Mouse (Mus musculus) bone marrow macrophage, adult 2 months (primary cell): ENCODE measurements around the gene Itgav. TPM values are rescaled to one million over a fixed set of nuclear protein-coding genes. Genes with fewer than 3 reads are reported as not detected.

ENCODE experiments used
- H3K27ac ChIP-seq: 2 replicates; pipeline ENCODE4 v1.5.1; 2012; ENCODE audit warnings: low read depth, low read length; ENCODE audit not compliant: insufficient read depth
- H3K4me1 ChIP-seq: 2 replicates; pipeline ENCODE4 v1.6.1; 2012; ENCODE audit warnings: low read length; ENCODE audit not compliant: control insufficient read depth, insufficient read depth
- H3K4me3 ChIP-seq: 2 replicates; pipeline ENCODE4 v1.5.1; 2012; ENCODE audit warnings: mild to moderate bottlenecking, low read length, moderate library complexity; ENCODE audit not compliant: insufficient read depth
- CTCF ChIP-seq: IDR thresholded peaks from 2 replicates; pipeline ENCODE4 v1.5.1; 2012; ENCODE audit warnings: low read depth, mild to moderate bottlenecking, low read length, moderate library complexity
- POLR2A ChIP-seq: IDR thresholded peaks from 2 replicates; pipeline ENCODE4 v1.6.1; 2012; ENCODE audit warnings: mild to moderate bottlenecking, low read depth, low read length, borderline replicate concordance
- polyA plus RNA-seq: library from polyadenylated mRNA; stranded (reverse); fragments of >200 nt; gene quantifications from 2 replicates; pipeline ENCODE4 v1.2.4, GENCODE M21; 2012; ENCODE audit not compliant: missing spikeins, insufficient read depth, insufficient read length

Itgav gene
- polyA plus RNA-seq, 1 experiment, result 93.4 TPM

GRCm38 (mm10) chr2:83761506-83761905 is 37.3 kb downstream of the Itgav start:
- H3K27ac ChIP-seq, result no peak overlapping the region
- H3K4me3 ChIP-seq, result no peak overlapping the region
- peaks cover 7% of the 10 kb centered on the region for H3K4me1 ChIP-seq
- no peak for TF ChIP-seq POLR2A
- no peak for TF ChIP-seq CTCF

DNA sequence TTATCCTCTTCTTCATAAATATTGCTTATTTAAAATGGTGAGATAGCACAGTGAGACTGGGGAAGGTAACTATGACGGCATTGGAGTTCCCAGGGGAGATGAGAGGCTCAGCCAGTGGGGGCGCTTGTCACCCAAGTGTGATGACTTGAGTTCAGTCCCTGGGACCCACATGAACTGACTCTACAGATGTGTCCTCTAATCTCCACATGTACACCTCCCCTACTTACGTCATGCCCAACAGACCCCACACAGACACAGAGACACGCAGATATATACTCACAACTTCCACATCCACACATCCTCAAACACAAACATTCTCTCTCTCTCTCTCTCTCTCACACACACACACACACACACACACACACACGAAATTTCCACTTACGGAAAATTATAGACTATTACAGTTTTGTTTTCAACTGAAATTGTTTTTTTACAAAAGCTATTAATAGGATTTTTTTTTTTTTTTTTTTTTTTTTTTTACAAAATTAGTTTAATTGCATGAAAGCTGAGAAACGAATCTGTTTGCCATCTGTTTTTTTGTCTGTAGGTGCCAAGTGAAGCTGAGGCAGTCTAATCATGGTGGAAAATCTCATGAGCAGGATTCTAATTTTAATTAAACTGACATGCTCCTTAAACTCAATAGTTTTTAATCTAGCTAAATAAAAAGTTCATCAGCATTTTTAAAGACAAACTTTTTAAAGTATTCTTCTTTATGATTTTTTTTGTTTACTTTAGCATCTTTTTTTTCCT is 38.1 kb downstream of the Itgav start:
- H3K4me1 ChIP-seq, result peaks cover 12% of the 10 kb centered on the region
- TF ChIP-seq CTCF (no peak), POLR2A (no peak)
- no peak overlapping the region for H3K27ac ChIP-seq
- no peak overlapping the region for H3K4me3 ChIP-seq

DNA sequence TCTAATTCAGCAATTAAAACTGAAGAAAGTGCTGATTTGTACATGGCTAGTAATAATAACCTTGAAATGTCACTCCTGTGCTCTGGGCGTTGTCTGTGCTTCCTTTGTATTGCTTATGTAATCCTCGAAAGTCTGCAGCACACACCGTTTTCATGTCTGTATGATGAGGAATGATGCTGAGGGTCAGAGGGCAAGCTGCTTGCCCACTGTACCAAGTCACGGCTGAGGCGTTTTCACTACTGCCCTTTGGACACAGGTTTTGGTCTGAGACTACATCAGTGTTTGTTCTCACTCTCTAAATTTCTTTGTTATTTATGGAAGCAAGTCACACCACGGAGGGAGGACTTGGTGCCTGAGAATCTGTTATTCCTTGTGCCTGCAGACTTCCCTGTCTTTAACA is 41.9 kb downstream of the Itgav start:
- no peak for TF ChIP-seq POLR2A
- TF ChIP-seq CTCF, result no peak
- H3K4me3 ChIP-seq, result no peak overlapping the region
- peaks cover 14% of the 10 kb centered on the region for H3K4me1 ChIP-seq
- no peak overlapping the region for H3K27ac ChIP-seq

- H3K27ac ChIP-seq, result no peak overlapping the region
- TF ChIP-seq CTCF, result no peak
- TF ChIP-seq POLR2A, result no peak
- no peak overlapping the region for H3K4me3 ChIP-seq
- peaks cover 14% of the 10 kb centered on the region for H3K4me1 ChIP-seq
Measured at GRCm38 (mm10) chr2:83766878-83767277, 42.7 kb downstream of the Itgav start.

GRCm38 (mm10) chr2:83768311-83769047 is 44.3 kb downstream of the Itgav start:
- no peak overlapping the region for H3K27ac ChIP-seq

DNA sequence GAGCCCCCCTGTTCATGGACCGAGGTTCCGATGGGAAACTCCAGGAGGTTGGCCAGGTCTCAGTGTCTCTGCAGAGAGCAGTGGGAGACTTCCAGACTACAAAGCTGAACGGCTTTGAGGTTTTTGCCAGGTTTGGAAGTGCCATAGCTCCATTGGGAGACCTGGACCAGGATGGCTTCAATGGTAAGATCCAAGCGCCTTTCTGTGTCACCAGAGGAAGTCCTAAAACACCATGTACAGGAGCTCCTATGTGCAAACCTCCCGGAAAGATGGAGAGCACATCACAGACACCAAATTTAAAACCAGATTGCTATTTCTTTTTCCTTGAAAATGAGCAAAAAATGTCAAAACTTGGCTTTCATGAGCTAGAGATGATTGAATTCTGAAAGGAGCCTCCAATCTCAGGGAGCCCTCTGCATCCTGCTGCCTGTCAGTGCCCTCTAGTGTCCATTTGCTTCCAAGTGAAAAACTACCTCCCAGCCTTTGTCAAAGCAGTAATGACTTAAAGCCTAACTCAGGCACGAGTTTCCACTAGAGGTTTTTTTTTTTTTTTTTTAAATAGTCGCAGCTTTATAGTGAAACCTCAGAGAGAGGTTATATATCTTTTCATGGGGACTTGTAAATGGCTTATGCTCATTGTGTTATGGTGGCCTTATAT is 47.1 kb downstream of the Itgav start:
- H3K4me3 ChIP-seq, result no peak overlapping the region
- no peak overlapping the region for H3K27ac ChIP-seq
- TF ChIP-seq POLR2A (no peak), CTCF (peak; percentile 45; the same call in 1 of the 2 replicates)
- H3K4me1 ChIP-seq, result peaks cover 9% of the 10 kb centered on the region

More at GRCm38 (mm10) chr2:83768311-83769047, 44.3 kb downstream of the Itgav start:
- no peak overlapping the region for H3K4me3 ChIP-seq
- peaks cover 14% of the 10 kb centered on the region for H3K4me1 ChIP-seq
- TF ChIP-seq POLR2A, result no peak
- no peak for TF ChIP-seq CTCF

DNA sequence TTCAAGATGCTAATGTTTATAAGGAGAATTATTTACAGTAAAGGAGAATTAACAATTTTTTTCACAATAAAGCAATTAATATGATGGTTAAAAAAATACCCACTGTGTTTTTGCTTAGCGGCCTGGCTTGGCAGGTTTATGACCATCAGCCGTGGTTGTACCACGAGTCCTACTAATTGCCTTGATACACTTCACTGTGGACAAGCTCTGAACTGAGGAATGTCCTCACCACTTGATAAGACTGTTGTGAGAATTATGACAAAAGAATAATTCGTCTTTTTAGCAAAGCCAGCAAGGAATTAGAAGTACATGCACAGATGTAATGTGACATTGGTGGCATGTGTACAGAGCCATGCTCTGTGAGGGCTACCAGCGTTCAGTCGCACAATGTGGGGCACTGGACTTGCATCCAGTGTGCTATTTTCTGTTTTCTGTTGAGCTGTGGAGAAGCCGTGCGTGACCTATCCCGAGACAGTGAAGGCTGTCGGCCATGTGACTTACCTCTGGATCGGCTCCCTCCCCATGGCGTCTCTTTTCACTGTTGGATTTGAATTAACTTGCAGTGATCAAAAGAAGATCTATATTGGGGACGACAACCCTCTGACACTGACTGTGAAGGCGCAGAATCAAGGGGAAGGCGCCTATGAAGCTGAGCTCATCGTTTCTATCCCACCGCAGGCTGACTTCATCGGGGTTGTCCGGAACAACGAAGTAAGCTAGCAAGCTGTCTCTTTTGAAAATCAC is 67.3 kb downstream of the Itgav start:
- no peak for TF ChIP-seq CTCF
- TF ChIP-seq POLR2A, result no peak
- Histone ChIP-seq H3K27ac (no peak overlapping the region), H3K4me1 (no peaks in the 10 kb centered on the region), H3K4me3 (no peak overlapping the region)

DNA sequence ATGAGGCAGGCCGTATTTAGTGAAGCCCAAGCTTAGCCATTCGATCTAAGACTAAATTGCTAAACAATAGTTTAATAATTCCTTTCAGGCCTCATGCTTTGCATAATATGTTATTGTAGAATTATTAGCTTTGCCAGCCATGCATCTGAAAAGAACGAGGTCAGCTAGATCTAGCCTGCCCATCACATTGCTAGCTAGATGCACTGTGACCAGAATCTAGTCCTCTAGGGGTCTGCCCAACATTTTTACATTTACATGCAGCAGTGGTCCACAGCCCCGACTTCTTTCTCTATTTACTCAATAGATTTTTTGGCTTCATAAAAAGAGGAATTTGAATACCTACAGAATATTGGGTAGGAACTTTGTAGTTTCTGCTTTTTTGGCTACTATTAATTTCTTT is 67.9 kb downstream of the Itgav start:
- Histone ChIP-seq H3K4me3 (no peak overlapping the region), H3K27ac (no peak overlapping the region), H3K4me1 (no peaks in the 10 kb centered on the region)
- no peak for TF ChIP-seq POLR2A
- TF ChIP-seq CTCF, result no peak

DNA sequence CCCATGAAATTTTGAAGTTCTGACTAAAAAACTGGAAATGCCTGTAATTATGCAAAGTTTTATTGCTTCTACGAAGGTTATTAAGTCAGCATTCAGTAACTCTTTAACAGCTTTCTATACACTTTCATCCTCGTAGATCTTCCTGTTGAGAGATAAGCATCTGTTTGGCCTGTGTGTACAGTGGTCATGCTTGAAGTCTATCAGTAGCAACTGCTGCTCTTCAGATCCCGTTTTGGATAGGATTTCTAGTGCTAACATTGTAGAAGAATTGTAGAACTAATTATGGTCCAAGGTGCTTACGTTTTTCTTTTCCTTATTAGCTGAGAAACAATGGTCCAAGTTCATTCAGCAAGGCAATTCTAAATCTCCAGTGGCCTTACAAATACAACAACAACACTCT is 71.6 kb downstream of the Itgav start:
- no peak overlapping the region for H3K4me3 ChIP-seq
- no peak for TF ChIP-seq POLR2A
- TF ChIP-seq CTCF, result no peak

DNA sequence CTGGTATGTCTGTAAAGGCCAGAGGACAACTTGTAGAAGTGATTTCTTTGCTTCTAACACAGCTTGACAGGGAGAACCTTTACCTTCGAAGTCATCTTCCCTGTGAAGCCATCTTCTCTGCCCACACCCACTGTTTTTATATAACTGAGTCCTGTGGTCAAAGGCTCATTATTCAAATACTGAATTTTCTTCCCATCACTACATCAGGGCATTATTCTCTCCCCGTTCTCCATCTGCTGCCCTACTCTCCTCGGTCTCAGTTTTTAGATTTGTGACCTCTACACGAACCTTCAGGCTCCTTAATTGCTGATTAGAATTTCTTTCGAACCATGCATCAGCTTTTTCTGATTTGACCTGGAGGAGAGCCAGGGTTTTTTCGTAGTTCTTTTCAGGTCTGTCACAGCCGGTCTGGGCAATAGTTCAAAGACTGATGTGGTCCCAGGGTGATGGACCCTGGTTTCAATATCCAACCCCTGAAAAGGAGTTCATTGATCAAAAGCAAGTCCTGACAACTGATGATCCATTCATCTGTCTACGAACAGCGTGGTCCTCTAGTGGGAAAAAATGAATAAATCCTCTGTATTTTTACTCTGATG is 73.8 kb downstream of the Itgav start:
- H3K4me3 ChIP-seq, result no peak overlapping the region
- no peaks in the 10 kb centered on the region for H3K4me1 ChIP-seq
- H3K27ac ChIP-seq, result no peak overlapping the region
- TF ChIP-seq CTCF (no peak), POLR2A (no peak)

More for the DNA sequence above, 71.6 kb downstream of the Itgav start:
- Histone ChIP-seq H3K27ac (no peak overlapping the region), H3K4me1 (no peaks in the 10 kb centered on the region)
